Mouse (Mus musculus) mouse trophoblast stem cell (cell line): Measurements from ENCODE around the gene Hnrnpdl.

Experiments used
- in situ Hi-C, 2 experiments: fragments of 300-500 bp; cut with MseI, MboI; formaldehyde crosslinking; loops; 2 replicates in 1 of 2; 3 replicates in 1 of 2; pipeline ENCODE4 v1.15.1; 2025

The Hnrnpdl gene

GRCm38 (mm10) chr5:100047143-100047640, 7.7 kb upstream of the Hnrnpdl start:
- in situ Hi-C loops, result no loop called here

- in situ Hi-C loops, result no loop called here
These were observed 6.6 kb upstream of the Hnrnpdl start for GRCm38 (mm10) chr5:100046096-100046495.

- in situ Hi-C loops, result no loop called here
These were observed 5.2 kb upstream of the Hnrnpdl start for GRCm38 (mm10) chr5:100044621-100045020.

GRCm38 (mm10) chr5:100044030-100044429, 4.6 kb upstream of the Hnrnpdl start:
- in situ Hi-C loops, result no loop called here

- in situ Hi-C loops, result no loop called here
These were observed 3.9 kb upstream of the Hnrnpdl start for GRCm38 (mm10) chr5:100043361-100043760.

- in situ Hi-C loops, result no loop called here
These were observed 3.0 kb upstream of the Hnrnpdl start for GRCm38 (mm10) chr5:100042467-100042866.

- in situ Hi-C loops, result no loop called here
These were observed 1.8 kb upstream of the Hnrnpdl start for GRCm38 (mm10) chr5:100041272-100041671.

GRCm38 (mm10) chr5:100040281-100040784, 869 bp upstream of the Hnrnpdl start:
- in situ Hi-C loops, result no loop called here

GRCm38 (mm10) chr5:100038714-100039601, 506 bp downstream of the Hnrnpdl start:
- in situ Hi-C loops, result no loop called here

GRCm38 (mm10) chr5:100037965-100038713, 1.3 kb downstream of the Hnrnpdl start:
- in situ Hi-C loops, result no loop called here

- in situ Hi-C loops, result no loop called here
These were observed 2.8 kb downstream of the Hnrnpdl start for GRCm38 (mm10) chr5:100036681-100037080.

GRCm38 (mm10) chr5:100035950-100036349, 3.5 kb downstream of the Hnrnpdl start:
- in situ Hi-C loops, result no loop called here

- in situ Hi-C loops, result no loop called here
These were observed 6.8 kb downstream of the Hnrnpdl start for GRCm38 (mm10) chr5:100032646-100033045.

GRCm38 (mm10) chr5:100032107-100032506, 7.4 kb downstream of the Hnrnpdl start:
- in situ Hi-C loops, result no loop called here

- in situ Hi-C loops, result no loop called here
These were observed 9.4 kb downstream of the Hnrnpdl start for GRCm38 (mm10) chr5:100030069-100030468.

GRCm38 (mm10) chr5:100024868-100025267, 14.6 kb downstream of the Hnrnpdl start:
- in situ Hi-C loops, result no loop called here

- in situ Hi-C loops, result no loop called here
These were observed 15.1 kb downstream of the Hnrnpdl start for GRCm38 (mm10) chr5:100024403-100024802.

- in situ Hi-C loops, result no loop called here
These were observed 19.4 kb downstream of the Hnrnpdl start for GRCm38 (mm10) chr5:100020089-100020488.

GRCm38 (mm10) chr5:100012599-100012998, 26.9 kb downstream of the Hnrnpdl start:
- in situ Hi-C loops, result loop anchor here in 1 of 2 experiments (10.0 kb wide), 1 partner anchor 88 kb away; no protein-coding TSS in a partner anchor

GRCm38 (mm10) chr5:100008485-100008884, 31.0 kb downstream of the Hnrnpdl start:
- in situ Hi-C loops, result no loop called here

GRCm38 (mm10) chr5:100007040-100007375, 32.5 kb downstream of the Hnrnpdl start:
- in situ Hi-C loops, result no loop called here

- in situ Hi-C loops, result no loop called here
These were observed 33.0 kb downstream of the Hnrnpdl start for GRCm38 (mm10) chr5:100006324-100007039.
